Mouse (Mus musculus): ENCODE data around the gene Nr1d2. TPM values are rescaled to one million over a fixed set of nuclear protein-coding genes. Genes with fewer than 3 reads are reported as not detected.
"Not testable (repeated sequence)": the region's sequence is repeated elsewhere in the genome, so short reads cannot be mapped to it uniquely, and the experiment has no call there.

Nr1d2 gene
- polyA plus RNA-seq, 1 experiment from 2014 or later, result 5.4 TPM

GRCm38 (mm10) chr14:18221977-18222376 lies 16.9 kb downstream of the Nr1d2 start:
- WGBS, result 71% methylated on average over 6 of the region's 6 CpGs

DNA sequence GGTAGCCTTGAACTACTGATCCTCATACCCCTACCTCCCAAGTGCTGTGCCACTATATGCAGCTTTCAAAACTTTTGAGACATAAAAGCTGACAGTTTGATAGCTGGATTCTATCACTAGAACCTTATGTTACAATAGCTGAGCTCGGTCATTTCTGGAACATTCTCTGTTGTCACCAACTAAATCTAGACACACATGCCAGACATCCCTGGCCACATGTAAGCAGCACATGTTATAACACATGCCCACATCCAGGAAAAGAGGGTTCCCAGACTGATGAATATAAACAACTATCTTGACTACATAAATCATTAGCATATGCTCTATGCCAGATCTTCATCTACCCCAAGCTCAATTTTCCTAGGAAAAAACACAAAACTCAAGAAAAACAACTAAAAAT lies 21.8 kb downstream of the Nr1d2 start:
- 81% methylated on average over 1 of the region's 1 CpGs for WGBS
- H3K27me3 ChIP-seq (ENCODE audit: insufficient read depth, poor library complexity, severe bottlenecking), result no peaks in the 10 kb centered on the region
- no peak overlapping the region for H3K4me3 ChIP-seq
- H3K9me3 ChIP-seq, result no peaks in the 10 kb centered on the region
- no peak overlapping the region for H3K27ac ChIP-seq
- no peak for DNase-seq (ENCODE audit: low spot score)
- no peaks in the 10 kb centered on the region for H3K4me1 ChIP-seq
- no peaks in the 10 kb centered on the region for H3K36me3 ChIP-seq

More at GRCm38 (mm10) chr14:18221977-18222376, 16.9 kb downstream of the Nr1d2 start:
- H3K4me1 ChIP-seq, result no peaks in the 10 kb centered on the region
- H3K36me3 ChIP-seq, result no peaks in the 10 kb centered on the region
- no peak overlapping the region for H3K4me3 ChIP-seq
- no peaks in the 10 kb centered on the region for H3K27me3 ChIP-seq (ENCODE audit: insufficient read depth, poor library complexity, severe bottlenecking)
- H3K9me3 ChIP-seq, result no peaks in the 10 kb centered on the region
- no peak for DNase-seq (ENCODE audit: low spot score)
- H3K27ac ChIP-seq, result no peak overlapping the region

- Histone ChIP-seq H3K36me3 (no peaks in the 10 kb centered on the region), H3K27ac (no peak overlapping the region)
- 45% methylated on average over 6 of the region's 6 CpGs for WGBS
These were observed 22.5 kb downstream of the Nr1d2 start for GRCm38 (mm10) chr14:18216428-18216827.

DNA sequence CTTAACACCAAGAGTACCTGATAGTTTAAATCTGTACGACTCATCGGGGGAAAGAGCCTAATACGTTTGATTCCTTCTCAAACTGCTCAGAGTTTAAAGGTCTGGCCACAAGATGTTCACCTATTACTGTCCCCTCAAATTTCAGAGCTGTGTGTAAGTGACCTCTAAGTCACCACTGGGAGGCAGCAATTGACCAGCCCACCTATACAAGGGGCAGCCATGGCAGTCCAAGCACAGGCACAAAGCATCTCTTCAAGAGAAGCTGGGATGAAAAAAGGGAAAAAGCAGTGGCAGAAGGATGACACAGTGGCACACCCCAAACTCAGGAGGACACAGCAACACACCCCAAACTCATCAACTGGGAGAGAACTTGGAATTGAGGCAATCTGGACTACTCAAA lies 28.1 kb downstream of the Nr1d2 start:
- Histone ChIP-seq H3K4me1 (no peaks in the 10 kb centered on the region), H3K9me3 (no peaks in the 10 kb centered on the region), H3K36me3 (no peaks in the 10 kb centered on the region; the same call in 1 of the 2 replicates), H3K4me3 (no peak overlapping the region), H3K27ac (no peak overlapping the region), H3K27me3 (ENCODE audit: insufficient read depth, poor library complexity, severe bottlenecking) (no peaks in the 10 kb centered on the region)
- 78% methylated on average over 3 of the region's 3 CpGs for WGBS
- DNase-seq (ENCODE audit: low spot score), result no peak

More at GRCm38 (mm10) chr14:18216428-18216827, 22.5 kb downstream of the Nr1d2 start:
- Histone ChIP-seq H3K27me3 (ENCODE audit: insufficient read depth, poor library complexity, severe bottlenecking) (no peaks in the 10 kb centered on the region), H3K9me3 (no peaks in the 10 kb centered on the region), H3K4me3 (no peak overlapping the region), H3K4me1 (no peaks in the 10 kb centered on the region)
- peak; percentile 79 for DNase-seq (ENCODE audit: low spot score)

DNA sequence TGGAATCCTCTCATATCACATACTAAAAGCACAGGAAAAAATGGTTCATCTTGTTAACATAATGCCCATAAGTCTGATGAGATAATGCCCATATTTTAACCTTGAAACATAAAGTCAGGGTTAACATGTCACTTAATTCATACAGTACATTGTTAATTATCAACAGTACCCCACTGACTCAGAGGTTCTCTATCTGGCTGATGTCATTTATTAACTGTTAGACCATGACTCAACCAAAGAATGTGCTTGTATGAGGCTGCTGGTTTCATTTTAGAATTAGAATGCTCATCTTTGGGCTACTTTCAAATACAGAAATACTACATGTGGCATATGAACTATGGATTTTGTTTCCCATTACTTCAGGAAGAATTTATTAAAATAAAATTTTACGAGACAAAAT lies 34.6 kb downstream of the Nr1d2 start:
- not testable (repeated sequence) for H3K36me3 ChIP-seq; H3K27me3 ChIP-seq (ENCODE audit: insufficient read depth, poor library complexity, severe bottlenecking); H3K9me3 ChIP-seq; H3K4me1 ChIP-seq; H3K4me3 ChIP-seq; DNase-seq (ENCODE audit: low spot score); H3K27ac ChIP-seq
- 79% methylated on average over 1 of the region's 1 CpGs for WGBS

GRCm38 (mm10) chr14:18201413-18201812 lies 37.5 kb downstream of the Nr1d2 start:
- no peaks in the 10 kb centered on the region for H3K36me3 ChIP-seq
- 84% methylated on average over 5 of the region's 5 CpGs for WGBS
- H3K4me3 ChIP-seq, result no peak overlapping the region
- H3K4me1 ChIP-seq, result no peaks in the 10 kb centered on the region
- no peaks in the 10 kb centered on the region; the same call in 1 of the 2 replicates for H3K9me3 ChIP-seq
- DNase-seq (ENCODE audit: low spot score), result no peak
- H3K27me3 ChIP-seq (ENCODE audit: insufficient read depth, poor library complexity, severe bottlenecking), result no peaks in the 10 kb centered on the region
- no peak overlapping the region for H3K27ac ChIP-seq

DNA sequence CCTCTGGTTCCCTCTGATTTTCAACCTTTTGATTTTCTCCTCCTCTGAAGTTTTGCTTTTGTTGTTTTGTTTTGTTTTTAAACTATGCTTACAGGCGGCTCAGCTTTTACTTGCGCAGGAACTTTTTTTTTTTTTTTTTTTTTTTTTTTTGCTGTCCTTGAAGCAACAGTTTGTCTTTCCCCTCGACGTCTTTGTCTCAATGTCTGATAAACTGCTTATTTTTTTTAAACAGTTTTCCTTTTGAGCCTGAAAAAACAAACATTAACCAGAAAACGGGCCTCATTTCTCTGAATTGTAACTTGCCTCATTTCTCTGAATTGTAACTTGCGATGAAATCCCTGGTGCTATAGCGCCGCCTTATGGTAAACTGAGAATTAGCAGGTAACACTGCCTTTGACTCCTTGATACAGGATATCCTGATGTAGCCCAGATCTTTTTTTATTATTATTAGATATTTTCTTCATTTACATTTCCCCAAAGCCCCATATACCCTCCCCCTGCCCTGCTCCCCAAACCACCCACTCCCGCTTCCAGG lies 52.0 kb downstream of the Nr1d2 start:
- no peaks in the 10 kb centered on the region for H3K27me3 ChIP-seq (ENCODE audit: insufficient read depth, poor library complexity, severe bottlenecking)
- no peaks in the 10 kb centered on the region for H3K4me1 ChIP-seq
- WGBS, result 40% methylated on average over 9 of the region's 9 CpGs
- DNase-seq (ENCODE audit: low spot score), result no peak
- no peaks in the 10 kb centered on the region for H3K36me3 ChIP-seq
- H3K9me3 ChIP-seq, result no peaks in the 10 kb centered on the region
- no peak overlapping the region for H3K27ac ChIP-seq
- no peak overlapping the region for H3K4me3 ChIP-seq

GRCm38 (mm10) chr14:18177531-18177930 lies 61.4 kb downstream of the Nr1d2 start:
- not testable (repeated sequence) for DNase-seq (ENCODE audit: low spot score); H3K4me1 ChIP-seq
- WGBS, result 68% methylated on average over 2 of the region's 2 CpGs

DNA sequence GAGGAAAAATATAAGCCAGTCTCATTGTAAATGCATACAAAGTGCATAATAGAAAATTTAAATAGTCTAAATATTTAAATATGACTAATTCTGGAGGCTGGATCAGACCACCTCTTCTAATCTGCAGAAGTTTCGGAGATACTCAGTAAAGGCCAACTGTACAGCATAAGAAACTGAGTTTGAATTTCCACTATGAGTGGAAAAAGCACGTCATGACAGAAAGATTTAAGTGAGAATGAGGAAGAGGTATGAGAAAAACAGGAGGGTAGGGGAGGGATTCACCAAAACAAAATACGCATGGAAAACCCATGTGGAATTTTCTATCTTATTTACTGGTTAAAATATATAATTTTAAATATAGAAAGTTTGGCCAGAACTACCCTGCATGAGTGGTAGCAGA lies 71.3 kb downstream of the Nr1d2 start:
- H3K9me3 ChIP-seq, result no peaks in the 10 kb centered on the region
- no peak overlapping the region for H3K4me3 ChIP-seq
- H3K36me3 ChIP-seq, result no peaks in the 10 kb centered on the region
- H3K27me3 ChIP-seq (ENCODE audit: insufficient read depth, poor library complexity, severe bottlenecking), result no peaks in the 10 kb centered on the region
- H3K4me1 ChIP-seq, result no peaks in the 10 kb centered on the region
- WGBS, result 74% methylated on average over 3 of the region's 3 CpGs
- no peak for DNase-seq (ENCODE audit: low spot score)
- no peak overlapping the region for H3K27ac ChIP-seq

More at GRCm38 (mm10) chr14:18177531-18177930, 61.4 kb downstream of the Nr1d2 start:
- not testable (repeated sequence) for H3K27me3 ChIP-seq (ENCODE audit: insufficient read depth, poor library complexity, severe bottlenecking); H3K27ac ChIP-seq; H3K4me3 ChIP-seq; H3K36me3 ChIP-seq; H3K9me3 ChIP-seq

- Histone ChIP-seq H3K27me3 (ENCODE audit: insufficient read depth, poor library complexity, severe bottlenecking) (no peaks in the 10 kb centered on the region), H3K9me3 (no peaks in the 10 kb centered on the region), H3K27ac (no peak overlapping the region), H3K4me3 (no peak overlapping the region), H3K36me3 (no peaks in the 10 kb centered on the region), H3K4me1 (no peaks in the 10 kb centered on the region)
- DNase-seq (ENCODE audit: low spot score), result no peak
These were observed 71.9 kb downstream of the Nr1d2 start for GRCm38 (mm10) chr14:18167041-18167440.

Small RNA genes within 50 kb of the gene (microRNA-seq; reads per million reads assigned to microRNA genes)
- gene Gm44469, result not detected

Other genes starting within 250 kb of the Nr1d2 start
- gene Nkiras1, start 32.0 kb upstream of the Nr1d2 start, polyA plus RNA-seq (2016; fragmentation: Nextera tagmentation; extraction: Ambion mirVana), result 14.8 and 16.7 TPM in 2 replicates
- gene Rpl15, start 32.3 kb upstream of the Nr1d2 start, polyA plus RNA-seq (2016; fragmentation: Nextera tagmentation; extraction: Ambion mirVana), result 332 and 406 TPM in 2 replicates
- gene Ube2e1, start 92.7 kb upstream of the Nr1d2 start, polyA plus RNA-seq (2016; fragmentation: Nextera tagmentation; extraction: Ambion mirVana), result 63.9 and 107 TPM in 2 replicates

All from heart, embryonic 10.5 days (tissue).